Comparison of ENCODE assay signal across 24 mouse cellular contexts in the genomic region with DNA sequence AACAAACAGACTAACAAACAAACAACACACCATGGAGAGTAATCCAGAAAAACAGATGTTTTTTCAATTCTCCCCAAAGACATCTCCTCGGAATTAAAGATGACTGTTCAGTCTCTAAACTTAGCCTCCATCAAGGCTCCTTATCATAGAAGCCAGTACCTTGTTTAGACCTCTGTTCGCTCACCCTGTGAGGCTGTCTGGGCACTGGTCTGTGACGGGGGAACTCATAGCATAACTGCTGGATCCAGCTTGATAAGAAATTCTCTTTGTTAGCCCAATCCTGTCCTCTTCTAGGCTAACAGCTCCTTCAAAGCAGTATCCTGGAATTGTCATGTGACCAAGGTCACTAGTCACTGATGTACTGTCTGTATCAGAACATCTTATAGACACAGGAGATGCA.
A peak's percentile ranks its signal among the peaks of the same experiment; 100 is the strongest.
DNase-seq lines count a peak whose midpoint lies in the region; ATAC-seq and TF ChIP-seq lines count a peak whose summit lies in the region.
"Had no signal": no experiment of that assay in that cellular context is flagged by ENCODE, and none has a peak within 500 bp of the region (broad histone marks: within the 10 kb centered on the region; RNA-seq: fewer than 3 reads in every experiment).

No protein-coding gene starts in this region.

- H3K27me3 ChIP-seq in liver, embryonic 11.5 days (replicated peaks; ENCODE audit: control insufficient read depth, insufficient read depth, low read length), result no peaks in the 10 kb centered on the region
- no peaks in the 10 kb centered on the region for H3K27me3 ChIP-seq in liver, postnatal 0 days (ENCODE audit: insufficient read depth, low read length)
- H3K27me3 ChIP-seq in MEL (ENCODE audit: control insufficient read depth in 1 of 2, insufficient read depth in 2 of 2, low read length in 2 of 2), result peaks cover 0 to 2% of the 10 kb centered on the region in 2 experiments; a peak in 2 of 4 replicates
- H3K27me3 ChIP-seq: embryonic facial prominence, embryonic 13.5 days; embryonic facial prominence, embryonic 15.5 days; forebrain, embryonic 12.5 days had no signal

- TF ChIP-seq CTCF in liver, postnatal 0 days (IDR thresholded peaks at IDR 0.05; ENCODE audit: low read depth), result no peak
- TF ChIP-seq CTCF in MEL (IDR thresholded peaks at IDR 0.05 in 2 of 3, conservative IDR thresholded peaks at IDR 0.05 in 1 of 3; ENCODE audit: control insufficient read depth in 1 of 3, insufficient read depth in 1 of 3, low read depth in 2 of 3, low read length in 3 of 3, poor library complexity in 1 of 3, severe bottlenecking in 1 of 3), result no peak

- no peak overlapping the region for H3K27ac ChIP-seq in liver, embryonic 11.5 days (ENCODE audit: low read depth, low read length)
- H3K27ac ChIP-seq in liver, postnatal 0 days (ENCODE audit: low read depth), result no peak overlapping the region
- no peak overlapping the region for H3K27ac ChIP-seq in MEL (ENCODE audit: control insufficient read depth, low read depth, low read length)
- H3K27ac ChIP-seq: embryonic facial prominence, embryonic 13.5 days; embryonic facial prominence, embryonic 15.5 days; forebrain, embryonic 10.5 days; forebrain, embryonic 12.5 days had no signal

- 45% methylated on average over 3 of the region's 3 CpGs for WGBS in liver, embryonic 11.5 days
- 52% methylated on average over 3 of the region's 3 CpGs for WGBS in liver, postnatal 0 days (ENCODE audit: insufficient replicate concordance)

- DNase-seq in liver, embryonic 11.5 days (ENCODE audit: low spot score), result no peak
- DNase-seq in liver, postnatal 0 days, result no peak
- DNase-seq in MEL (ENCODE audit: low read depth, low spot score), result peak; percentile 38
- DNase-seq in Muller cell, postnatal 12 days (ENCODE audit: inconsistent ontology term), result no peak
- DNase-seq in T-cell, adult 2 months (ENCODE audit: low spot score), result no peak
- DNase-seq: adrenal gland, adult 8-10 months; adrenal gland, postnatal 14 days; adrenal gland, postnatal 36 days; cerebellum, adult 11-12 months; cerebellum, adult 2 months; cerebellum, adult 9-10 months; cerebellum, postnatal 10 days; cerebellum, postnatal 25 days; embryo, embryonic 11 days had no signal

- H3K4me2 ChIP-seq in liver, embryonic 11.5 days, result no peak overlapping the region
- H3K4me2 ChIP-seq in liver, postnatal 0 days (ENCODE audit: low read depth, low read length), result no peak overlapping the region
- H3K4me2 ChIP-seq: embryonic facial prominence, embryonic 13.5 days; embryonic facial prominence, embryonic 15.5 days; forebrain, embryonic 12.5 days had no signal

- H3K36me3 ChIP-seq in liver, embryonic 11.5 days (ENCODE audit: control insufficient read depth, insufficient read depth, low read length), result no peaks in the 10 kb centered on the region
- no peaks in the 10 kb centered on the region for H3K36me3 ChIP-seq in liver, postnatal 0 days (replicated peaks; ENCODE audit: insufficient read depth, low read length)
- H3K36me3 ChIP-seq in MEL (ENCODE audit: control insufficient read depth in 1 of 2, insufficient read depth in 2 of 2, low read length in 2 of 2), result peaks cover 0 to 9% of the 10 kb centered on the region in 2 experiments; a peak in 2 of 4 replicates
- H3K36me3 ChIP-seq: embryonic facial prominence, embryonic 13.5 days; embryonic facial prominence, embryonic 15.5 days; forebrain, embryonic 10.5 days; forebrain, embryonic 12.5 days had no signal

- no peaks in the 10 kb centered on the region for H3K4me1 ChIP-seq in liver, embryonic 11.5 days (replicated peaks; ENCODE audit: control insufficient read depth, insufficient read depth, low read length)
- no peaks in the 10 kb centered on the region for H3K4me1 ChIP-seq in liver, postnatal 0 days (ENCODE audit: insufficient read depth)
- peaks cover 0 to 3% of the 10 kb centered on the region in 2 experiments; a peak in 2 of 4 replicates for H3K4me1 ChIP-seq in MEL (ENCODE audit: control insufficient read depth in 1 of 2, insufficient read depth in 2 of 2, low read length in 2 of 2)
- H3K4me1 ChIP-seq: embryonic facial prominence, embryonic 13.5 days; embryonic facial prominence, embryonic 15.5 days; forebrain, embryonic 10.5 days; forebrain, embryonic 12.5 days had no signal

- H3K79me2 ChIP-seq in MEL (ENCODE audit: control insufficient read depth, insufficient read depth, low read length, poor library complexity), result no peaks in the 10 kb centered on the region

- no peak for TF ChIP-seq EP300 in liver, postnatal 0 days (IDR thresholded peaks at IDR 0.05; ENCODE audit: low read depth)
- TF ChIP-seq EP300 in MEL (IDR thresholded peaks at IDR 0.05; ENCODE audit: low read depth in 1 of 2, low read length in 2 of 2), result no peak; a peak in 1 of 4 replicates

- no peak overlapping the region for H3K4me3 ChIP-seq in liver, embryonic 11.5 days (ENCODE audit: low read depth, low read length)
- no peak overlapping the region for H3K4me3 ChIP-seq in liver, postnatal 0 days (ENCODE audit: low read depth, low read length)
- H3K4me3 ChIP-seq in MEL (ENCODE audit: control insufficient read depth in 1 of 2, insufficient read depth in 1 of 2, low read depth in 2 of 2, low read length in 2 of 2), result no peak overlapping the region
- H3K4me3 ChIP-seq: embryonic facial prominence, embryonic 13.5 days; embryonic facial prominence, embryonic 15.5 days; erythroblast, embryonic 14.5 days; forebrain, embryonic 10.5 days; forebrain, embryonic 12.5 days had no signal

- H3K9me3 ChIP-seq in liver, embryonic 11.5 days (ENCODE audit: control insufficient read depth, low read length), result no peaks in the 10 kb centered on the region
- H3K9me3 ChIP-seq in liver, postnatal 0 days (ENCODE audit: low read length), result no peaks in the 10 kb centered on the region
- no peaks in the 10 kb centered on the region for H3K9me3 ChIP-seq in MEL (replicated peaks; ENCODE audit: insufficient read depth, low read length)
- H3K9me3 ChIP-seq: embryonic facial prominence, embryonic 13.5 days; embryonic facial prominence, embryonic 15.5 days; forebrain, embryonic 10.5 days; forebrain, embryonic 12.5 days had no signal

- no peak for TF ChIP-seq RAD21 in MEL (IDR thresholded peaks at IDR 0.05; ENCODE audit: low read depth, low read length)

- no peak overlapping the region for H3K9ac ChIP-seq in liver, embryonic 11.5 days (ENCODE audit: low read depth, low read length)
- no peak overlapping the region for H3K9ac ChIP-seq in liver, postnatal 0 days (replicated peaks)
- H3K9ac ChIP-seq in MEL (ENCODE audit: control insufficient read depth, low read depth, low read length, poor library complexity, severe bottlenecking), result no peak overlapping the region
- H3K9ac ChIP-seq: embryonic facial prominence, embryonic 13.5 days; embryonic facial prominence, embryonic 15.5 days; forebrain, embryonic 12.5 days had no signal

- ATAC-seq in liver, embryonic 11.5 days (replicated peaks; ENCODE audit: low FRiP score), result peak; percentile 71
- no peak for ATAC-seq in liver, postnatal 0 days
- ATAC-seq in common myeloid progenitor, adult 5-6 weeks (replicated peaks; ENCODE audit: low read depth, poor library complexity, severe bottlenecking), result peak; percentile 45; the same call in 1 of the 2 replicates
- peak; percentile 92 for ATAC-seq in megakaryocyte-erythroid progenitor cell, adult 5-6 weeks (replicated peaks; ENCODE audit: low FRiP score, low TSS enrichment, poor library complexity, severe bottlenecking)
- ATAC-seq: activated CD4-positive, CD25-positive, alpha-beta regulatory T cell, adult 4 months; forebrain, embryonic 14.5 days; forebrain, embryonic 16.5 days had no signal

- no peak for TF ChIP-seq POLR2A in MEL (IDR thresholded peaks at IDR 0.05; ENCODE audit: control insufficient read depth in 1 of 2, insufficient read depth in 1 of 2, low read depth in 1 of 2, low read length in 2 of 2, poor library complexity in 1 of 2)

TF ChIP-seq in MEL, 35 proteins besides CTCF, POLR2A, EP300 and RAD21:
- TF ChIP-seq MYB (IDR thresholded peaks at IDR 0.05; ENCODE audit: low read depth, low read length) (no peak), ZNF384 (IDR thresholded peaks at IDR 0.05; ENCODE audit: low read depth, low read length) (no peak), BHLHE40 (IDR thresholded peaks at IDR 0.05; ENCODE audit: borderline replicate concordance, low read depth, low read length) (no peak), MXI1 (IDR thresholded peaks at IDR 0.05; ENCODE audit: low read depth, low read length) (no peak), TCF12 (IDR thresholded peaks at IDR 0.05; ENCODE audit: low read depth, low read length) (no peak), USF1 (IDR thresholded peaks at IDR 0.05; ENCODE audit: low read depth, low read length) (no peak), POLR2AphosphoS5 (IDR thresholded peaks at IDR 0.05; ENCODE audit: borderline replicate concordance, low read depth, low read length) (no peak), MYC (IDR thresholded peaks at IDR 0.05; ENCODE audit: low read depth, low read length) (no peak), MAX (IDR thresholded peaks at IDR 0.05; ENCODE audit: low read length) (no peak), NRF1 (IDR thresholded peaks at IDR 0.05; ENCODE audit: insufficient read depth, low read depth, low read length, poor library complexity, severe bottlenecking) (no peak), ZKSCAN1 (IDR thresholded peaks at IDR 0.05; ENCODE audit: low read depth, low read length) (no peak), NELFE (IDR thresholded peaks at IDR 0.05; ENCODE audit: low read depth, low read length) (no peak), UBTF (IDR thresholded peaks at IDR 0.05; ENCODE audit: borderline replicate concordance, insufficient read depth, low read depth, low read length) (no peak), USF2 (IDR thresholded peaks at IDR 0.05; ENCODE audit: borderline replicate concordance in 1 of 2, insufficient read depth in 1 of 2, low read depth in 1 of 2, low read length in 2 of 2) (no peak), ELF1 (IDR thresholded peaks at IDR 0.05; ENCODE audit: low read depth, low read length) (no peak)
